Mouse (Mus musculus) telencephalon, adult 2 months (tissue): Measurements from ENCODE around the gene Rps6kl1.

ENCODE experiments used
- DNase-seq: peaks from one replicate; pipeline ENCODE4 v3.0.0-alpha.2; 2011; ENCODE audit warnings: low read depth, low spot score

Rps6kl1 gene

DNA sequence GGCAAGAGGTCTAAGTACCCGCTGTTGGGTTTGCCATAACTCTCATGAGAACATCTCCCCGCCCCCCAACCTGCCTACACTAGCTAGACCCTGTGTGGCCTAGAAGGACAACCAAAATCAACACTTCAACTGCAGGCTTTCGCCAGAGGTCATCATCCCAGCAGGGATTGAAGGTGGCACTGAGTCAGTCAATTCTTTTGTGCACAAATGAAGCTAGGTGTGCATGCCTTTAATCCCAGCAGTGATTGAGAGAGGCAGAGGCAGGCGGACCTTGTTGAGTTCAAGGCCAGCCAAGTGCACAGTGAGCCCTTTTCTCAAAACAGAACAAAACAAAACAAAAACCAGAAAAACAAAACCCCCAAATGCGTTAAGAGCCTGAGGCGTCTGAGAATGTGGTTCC lies 10.0 kb downstream of the Rps6kl1 start:
- no peak for DNase-seq

DNA sequence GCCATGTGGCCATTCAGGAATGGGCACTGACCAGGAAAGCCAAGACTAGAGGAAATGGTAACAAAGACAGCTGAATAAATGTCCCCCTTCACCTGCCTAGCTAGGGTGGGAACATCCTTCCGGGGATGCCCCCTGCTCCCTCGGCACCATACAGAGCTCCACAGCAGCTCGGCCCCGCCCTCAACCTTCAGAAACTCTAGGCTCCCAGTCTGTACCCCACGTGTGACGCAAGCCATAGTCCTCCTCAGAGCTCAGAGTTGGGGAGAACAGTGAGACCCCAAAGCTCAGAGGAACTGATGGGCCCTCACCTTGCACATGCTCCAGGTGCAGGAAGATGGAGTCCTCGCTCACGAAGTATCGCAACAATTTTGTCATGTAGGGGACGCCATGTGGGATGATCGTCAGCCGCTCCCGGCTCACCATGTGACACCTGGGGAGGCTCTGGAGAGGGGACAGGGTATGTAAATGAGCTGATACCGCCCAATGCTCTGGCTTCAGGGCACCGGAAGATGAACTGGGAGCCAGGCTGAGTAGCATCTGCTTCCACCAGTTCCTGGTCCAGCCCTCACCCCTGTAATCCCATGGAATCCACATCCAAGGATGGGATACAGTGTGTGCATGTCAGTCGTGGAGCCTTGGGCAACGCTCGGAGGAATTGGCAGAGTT lies 10.9 kb downstream of the Rps6kl1 start:
- DNase-seq = no peak

DNA sequence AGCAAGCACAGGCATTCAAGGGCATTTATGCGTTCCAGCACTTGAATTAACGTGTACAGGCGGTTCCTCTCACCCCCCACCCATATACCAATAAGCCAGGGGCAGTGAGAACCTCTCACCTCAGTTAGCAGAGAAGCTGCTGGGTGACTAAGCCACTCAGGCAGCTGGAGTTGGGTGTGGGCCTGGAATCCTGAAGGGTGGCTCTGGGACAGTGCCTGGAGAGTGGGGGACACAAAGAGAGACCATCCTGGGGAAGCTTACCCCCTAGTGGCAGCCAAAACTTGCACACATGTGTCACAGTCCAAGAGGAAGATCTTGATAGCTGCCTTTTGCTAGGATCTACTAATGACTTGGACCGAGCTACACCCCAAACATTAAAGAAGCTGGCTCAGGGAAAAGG lies 14.4 kb downstream of the Rps6kl1 start:
- no peak for DNase-seq

DNA sequence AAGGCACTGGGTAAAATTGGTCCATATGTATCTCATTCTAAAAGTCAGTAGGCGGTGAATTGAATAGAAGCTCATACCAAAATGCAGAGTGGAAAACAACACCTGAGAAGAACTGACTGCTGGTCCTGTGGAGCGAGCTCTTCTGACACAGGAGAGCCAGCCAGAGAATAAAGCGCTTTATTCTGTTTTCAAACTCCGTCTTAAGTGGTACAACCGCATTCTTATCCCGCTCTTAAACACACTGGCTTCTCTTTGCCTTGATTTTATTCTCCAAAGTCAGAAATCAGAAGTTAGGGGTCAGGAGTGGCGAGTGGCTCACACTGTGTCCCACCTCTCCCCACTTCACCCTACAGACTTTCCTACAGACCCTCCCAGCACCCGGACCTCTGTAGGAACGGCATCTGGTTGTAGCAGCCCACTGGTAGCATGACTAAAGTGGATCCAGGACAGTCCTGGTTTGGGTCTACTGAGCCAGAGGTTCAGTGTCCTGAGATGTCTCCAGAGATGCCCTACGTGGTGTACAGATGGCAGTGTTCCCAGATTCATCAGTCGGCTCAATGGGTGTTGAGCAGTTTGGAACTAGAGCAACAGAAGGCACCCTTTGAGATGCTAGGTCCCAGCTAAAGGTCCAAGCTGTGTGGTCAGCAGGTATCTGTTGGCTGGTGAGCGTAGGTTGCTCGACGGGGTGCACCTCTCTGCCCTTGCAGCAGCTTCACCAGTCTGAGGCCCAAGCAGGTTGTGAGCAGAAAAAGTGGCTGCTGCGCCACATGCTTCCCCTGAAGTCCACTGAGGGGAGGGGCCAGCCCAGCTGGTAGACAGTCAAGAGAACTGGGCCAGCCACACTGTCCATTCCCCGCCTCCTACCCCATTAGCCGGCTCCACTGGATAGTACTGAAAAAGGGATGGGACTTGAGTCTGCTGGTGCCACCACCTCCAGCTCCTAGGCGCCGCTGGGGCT lies 15.3 kb downstream of the Rps6kl1 start:
- DNase-seq = no peak

DNA sequence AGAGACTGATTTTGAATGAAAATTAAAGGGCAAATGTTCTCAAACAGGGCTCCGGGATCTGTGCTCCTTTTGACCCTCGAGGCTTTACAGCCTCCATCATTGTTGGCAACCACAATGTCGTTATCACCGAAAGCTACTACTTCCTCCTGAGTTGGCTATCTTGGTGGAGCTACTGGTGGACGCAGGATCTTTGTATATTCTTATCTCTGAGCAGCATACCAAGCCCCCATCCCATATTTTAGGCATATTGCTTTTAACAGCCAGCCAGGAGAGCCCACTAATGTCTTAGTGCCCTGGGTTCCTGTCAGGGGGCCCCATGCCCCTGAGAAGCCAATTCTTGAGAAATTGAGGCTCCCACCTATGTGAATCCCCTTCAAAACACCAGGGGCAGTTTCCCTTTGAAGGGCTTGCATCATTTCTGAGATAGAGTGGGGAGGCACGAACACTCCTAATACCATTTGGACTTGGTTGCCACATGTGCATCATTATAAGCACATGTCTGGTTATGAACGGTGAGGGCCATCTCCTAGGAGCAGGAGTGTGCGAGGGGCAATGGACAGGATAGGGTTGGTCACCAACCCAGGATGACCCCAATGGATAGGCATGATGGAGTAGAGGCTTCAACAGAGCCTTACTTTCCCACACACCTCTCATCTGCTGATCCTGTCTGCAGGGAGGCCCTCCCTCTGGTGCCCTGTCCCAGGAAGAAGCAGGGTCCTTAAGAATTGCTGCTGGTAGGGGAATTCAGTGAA lies 16.8 kb downstream of the Rps6kl1 start:
- no peak for DNase-seq

DNA sequence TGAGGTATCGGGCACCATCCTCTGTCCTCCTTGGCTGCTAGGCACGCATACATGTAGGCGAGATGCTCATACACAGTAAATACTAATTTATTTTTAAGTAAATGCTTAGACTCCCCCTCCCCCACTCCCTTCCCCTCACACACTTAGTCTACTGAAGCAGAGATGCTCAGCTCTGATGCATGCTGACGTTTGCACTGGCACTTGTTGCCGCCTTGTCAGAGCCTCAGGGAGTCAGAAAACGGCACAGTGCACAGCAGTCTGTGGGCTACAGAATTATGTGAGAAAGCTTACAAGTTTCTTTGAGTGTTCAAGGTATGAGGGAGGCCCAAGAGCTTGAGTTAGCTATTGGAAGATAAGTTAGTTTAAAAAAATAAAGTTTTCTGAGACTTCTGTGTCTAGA lies 19.7 kb downstream of the Rps6kl1 start:
- DNase-seq = no peak

DNA sequence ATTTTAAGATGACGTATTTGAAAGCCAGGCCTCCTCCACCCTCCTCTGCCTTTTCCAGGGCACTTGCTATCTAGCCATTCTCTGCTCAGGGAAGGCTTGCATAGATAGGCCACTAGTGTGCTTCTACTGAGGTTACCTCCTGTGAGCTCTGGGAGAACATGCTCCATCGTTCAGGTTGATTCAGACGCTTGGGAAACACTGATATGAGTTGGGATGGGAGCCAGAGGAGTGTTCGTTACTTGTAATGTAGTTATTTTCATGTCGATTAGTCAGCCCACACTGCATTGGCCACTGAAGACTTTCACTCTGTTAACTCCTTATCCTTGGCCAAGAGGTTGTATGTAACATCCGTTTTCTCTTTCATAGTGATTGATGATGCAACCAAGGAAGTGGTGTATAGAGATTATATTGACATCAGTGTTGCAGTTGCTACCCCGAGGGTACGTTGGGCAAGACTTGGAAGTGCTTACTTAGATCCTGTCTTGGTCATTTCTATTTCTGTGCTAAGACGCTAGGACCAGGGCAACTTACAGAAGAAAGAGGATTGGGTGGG lies 21.6 kb downstream of the Rps6kl1 start:
- no peak for DNase-seq

DNA sequence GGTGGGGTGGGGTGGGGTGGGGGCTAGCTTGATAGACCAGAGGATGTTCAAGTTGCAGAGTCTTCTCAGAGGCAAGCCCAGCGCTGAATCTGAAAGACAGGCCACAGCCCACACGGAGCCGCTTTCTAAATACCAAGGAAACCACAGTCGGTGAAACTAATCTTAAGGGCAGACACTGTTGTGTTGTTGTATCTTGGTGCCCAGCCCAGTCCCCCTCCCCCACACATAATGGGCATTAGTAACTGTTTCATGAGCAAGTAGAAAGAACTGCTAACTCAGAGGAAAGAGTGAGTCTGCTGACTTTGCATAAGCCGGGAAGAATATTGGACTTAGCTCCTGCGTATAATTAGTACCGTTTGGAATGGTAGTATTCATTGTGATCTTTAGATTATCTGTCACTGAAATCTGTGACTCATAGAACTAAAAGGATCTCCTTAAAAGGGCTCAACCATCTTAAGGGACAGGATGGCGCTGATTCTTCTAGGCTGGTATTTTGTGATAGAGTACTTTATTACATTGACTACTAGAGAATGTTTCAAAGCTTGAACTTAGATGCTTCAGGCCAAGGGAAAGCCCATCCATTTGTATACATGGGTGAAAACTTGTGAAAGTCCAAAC lies 24.0 kb downstream of the Rps6kl1 start:
- no peak for DNase-seq

DNA sequence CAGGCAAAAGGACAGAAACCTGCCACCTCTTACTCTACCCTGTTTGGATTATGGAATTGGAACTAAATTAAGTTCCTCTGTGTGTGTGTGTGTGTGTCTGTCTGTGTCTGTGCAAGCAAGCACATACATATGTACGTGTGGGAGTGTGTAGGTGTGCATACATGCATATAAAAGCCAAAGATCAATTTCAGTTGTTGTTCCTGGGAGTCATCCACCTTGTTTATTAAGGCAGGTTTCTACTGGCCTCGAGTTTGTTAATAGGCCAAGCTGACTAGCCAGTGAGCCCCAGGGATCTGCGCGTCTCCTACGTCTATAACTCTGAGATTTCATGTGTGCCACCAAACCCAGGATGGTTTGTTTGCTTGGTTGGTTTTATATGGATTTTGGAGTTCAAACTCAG lies 26.3 kb downstream of the Rps6kl1 start:
- DNase-seq = no peak

DNA sequence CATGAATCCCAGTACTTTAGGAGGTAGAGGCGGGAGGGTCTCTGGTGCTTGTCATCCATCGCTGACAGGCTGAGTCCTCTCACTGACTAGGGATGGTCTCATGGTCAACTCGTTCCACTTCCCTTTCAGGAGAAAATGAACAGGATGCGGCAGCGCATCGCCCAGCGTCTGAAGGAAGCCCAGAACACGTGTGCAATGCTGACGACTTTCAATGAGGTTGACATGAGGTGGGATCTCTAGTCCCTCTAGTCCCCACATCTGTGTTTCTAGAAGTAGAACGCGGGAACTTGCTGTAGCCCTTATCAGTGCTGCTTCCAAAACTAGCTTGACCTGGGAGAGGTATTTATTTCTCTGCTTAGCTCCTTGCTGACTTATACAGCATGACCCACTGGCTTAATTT lies 27.4 kb downstream of the Rps6kl1 start:
- no peak for DNase-seq

DNA sequence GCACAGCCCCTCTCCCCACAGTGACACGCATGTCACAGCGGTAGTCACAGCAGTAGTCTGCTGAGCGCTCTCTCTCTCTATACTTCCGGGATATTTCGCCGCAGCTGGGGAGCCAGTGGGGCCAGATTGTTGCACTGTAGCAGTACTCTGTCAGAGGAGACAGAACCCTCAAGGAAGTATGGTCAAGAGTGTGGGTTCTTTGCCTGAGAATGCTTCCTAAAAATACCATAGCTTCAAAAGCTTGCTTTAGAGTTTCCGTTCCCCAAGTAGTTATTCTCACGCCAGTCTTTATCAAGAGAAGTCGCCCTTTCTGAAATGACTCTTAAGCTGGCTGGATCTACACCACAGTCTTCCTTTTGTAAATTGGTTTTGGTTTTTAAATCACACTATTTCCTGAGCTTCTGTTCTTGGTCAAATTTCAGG lies 27.9 kb downstream of the Rps6kl1 start:
- no peak for DNase-seq

DNA sequence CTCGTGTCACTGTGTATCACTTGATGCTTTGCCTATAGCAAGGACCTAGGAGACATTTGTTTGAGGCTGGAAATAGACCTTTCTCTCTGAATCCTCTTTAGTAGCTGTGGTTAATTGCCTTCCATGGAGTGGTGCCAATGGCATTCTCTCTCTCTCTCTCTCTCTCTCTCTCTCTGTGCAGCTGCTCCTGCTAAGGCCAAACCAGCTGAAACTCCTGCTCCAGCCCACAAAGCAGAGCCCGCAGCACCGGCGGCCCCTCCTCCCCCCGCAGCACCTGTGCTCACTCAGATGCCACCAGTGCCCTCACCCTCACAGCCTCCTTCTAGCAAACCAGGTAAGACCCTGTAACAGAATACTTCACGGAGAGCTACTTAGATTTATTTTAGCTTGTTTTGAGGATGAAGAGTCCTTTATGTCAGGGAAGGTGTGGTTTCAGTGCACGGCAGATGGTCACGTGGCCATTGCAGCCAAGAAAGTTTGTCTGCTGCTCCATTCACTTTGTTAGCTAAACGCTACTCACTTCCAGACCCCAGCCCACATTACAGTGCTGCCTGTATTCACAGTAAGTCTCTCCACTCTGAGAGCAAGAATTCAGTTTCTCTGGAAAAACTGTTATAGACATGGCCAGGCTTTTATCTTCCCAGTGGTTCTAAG lies 29.1 kb downstream of the Rps6kl1 start:
- no peak for DNase-seq

DNA sequence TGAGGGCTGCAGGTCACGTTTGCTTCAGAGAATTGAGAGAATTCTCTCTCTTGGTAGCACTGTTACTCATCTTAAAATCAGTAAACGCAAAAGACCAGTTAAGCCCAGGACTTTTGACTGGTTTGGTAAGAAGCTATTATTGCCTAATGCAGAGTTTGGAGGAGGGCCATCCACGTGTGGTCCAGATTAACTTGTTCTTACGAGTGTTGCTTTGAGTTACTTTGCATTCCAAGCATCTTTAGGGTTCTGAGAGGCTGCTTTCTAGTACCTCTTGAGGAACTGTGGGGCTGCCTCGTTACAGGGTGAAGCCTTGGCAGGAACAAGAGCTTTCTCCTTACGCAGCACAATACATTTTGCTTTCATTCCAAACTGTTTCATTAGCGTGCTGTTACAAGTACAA lies 35.4 kb downstream of the Rps6kl1 start:
- DNase-seq = no peak

DNA sequence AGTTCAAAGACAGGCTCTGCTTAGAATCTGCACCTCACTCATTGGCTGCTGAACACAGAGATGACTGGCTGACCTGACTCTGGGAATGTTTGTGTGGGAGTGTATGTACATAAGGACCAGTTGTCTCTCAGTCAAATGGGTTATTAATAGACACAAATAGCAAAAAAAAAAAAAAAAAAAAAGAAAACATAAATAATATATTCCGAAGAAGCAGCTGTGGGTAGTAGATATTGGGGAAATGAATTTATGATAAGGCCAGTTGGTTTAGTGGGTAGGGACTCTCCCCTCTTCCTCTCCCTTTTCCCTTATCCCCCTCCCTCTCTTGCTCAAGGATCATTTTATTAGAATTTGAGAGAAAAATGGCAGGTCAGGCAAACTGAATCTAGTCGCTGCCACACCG lies 37.1 kb downstream of the Rps6kl1 start:
- DNase-seq = no peak

DNA sequence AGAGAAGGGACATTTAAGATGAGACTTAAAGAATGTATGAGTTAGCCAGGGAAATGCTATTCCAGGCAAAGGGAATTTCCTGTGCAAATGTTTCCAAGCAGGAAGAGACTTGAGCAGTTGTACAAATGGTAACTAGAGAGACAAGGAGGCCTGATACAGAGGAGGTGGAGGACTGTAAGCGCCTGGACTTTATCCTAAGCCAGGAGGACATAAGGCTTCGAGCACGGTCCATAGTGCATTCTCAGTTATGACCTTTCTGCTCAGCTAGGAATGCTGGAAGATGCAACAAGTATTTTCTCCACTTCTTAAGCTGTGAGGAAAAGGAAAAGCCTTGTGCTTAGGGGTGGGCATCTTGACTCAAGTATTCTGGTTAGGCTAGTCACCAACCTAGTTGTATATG lies 37.7 kb downstream of the Rps6kl1 start:
- DNase-seq = no peak

DNA sequence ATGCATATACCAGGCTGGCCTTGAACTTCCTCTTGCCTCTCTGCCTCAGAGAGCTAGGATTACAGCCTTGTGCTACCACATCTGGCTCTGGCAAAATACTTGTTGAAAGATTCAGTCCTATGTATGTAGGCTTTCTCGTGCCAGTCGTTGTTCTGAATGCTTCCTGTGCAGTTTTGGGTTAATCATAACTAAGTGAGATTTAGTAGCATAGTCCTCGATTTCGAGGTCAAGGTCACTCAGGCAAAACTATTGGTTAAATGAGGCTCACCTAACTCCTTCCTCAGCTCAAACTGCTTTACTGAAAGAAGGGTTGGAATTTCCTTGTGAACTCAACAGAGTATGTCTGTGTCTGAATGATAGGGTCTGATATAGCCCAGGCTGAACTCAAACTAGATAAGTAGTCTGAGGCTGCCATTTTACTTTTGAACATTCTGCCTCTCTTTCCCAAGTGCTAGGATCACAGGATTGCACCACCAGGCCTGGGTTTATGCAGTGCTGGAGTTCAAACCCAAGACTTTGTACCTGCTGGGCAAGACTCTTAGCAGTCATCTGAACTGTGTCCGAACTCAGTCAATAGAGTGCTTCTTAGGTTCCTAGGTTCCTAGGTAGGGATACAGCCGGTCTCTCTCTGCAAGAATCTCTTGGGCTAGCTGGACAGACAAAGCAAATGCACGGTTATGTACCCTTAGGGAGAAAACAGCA lies 38.4 kb downstream of the Rps6kl1 start:
- no peak for DNase-seq

DNA sequence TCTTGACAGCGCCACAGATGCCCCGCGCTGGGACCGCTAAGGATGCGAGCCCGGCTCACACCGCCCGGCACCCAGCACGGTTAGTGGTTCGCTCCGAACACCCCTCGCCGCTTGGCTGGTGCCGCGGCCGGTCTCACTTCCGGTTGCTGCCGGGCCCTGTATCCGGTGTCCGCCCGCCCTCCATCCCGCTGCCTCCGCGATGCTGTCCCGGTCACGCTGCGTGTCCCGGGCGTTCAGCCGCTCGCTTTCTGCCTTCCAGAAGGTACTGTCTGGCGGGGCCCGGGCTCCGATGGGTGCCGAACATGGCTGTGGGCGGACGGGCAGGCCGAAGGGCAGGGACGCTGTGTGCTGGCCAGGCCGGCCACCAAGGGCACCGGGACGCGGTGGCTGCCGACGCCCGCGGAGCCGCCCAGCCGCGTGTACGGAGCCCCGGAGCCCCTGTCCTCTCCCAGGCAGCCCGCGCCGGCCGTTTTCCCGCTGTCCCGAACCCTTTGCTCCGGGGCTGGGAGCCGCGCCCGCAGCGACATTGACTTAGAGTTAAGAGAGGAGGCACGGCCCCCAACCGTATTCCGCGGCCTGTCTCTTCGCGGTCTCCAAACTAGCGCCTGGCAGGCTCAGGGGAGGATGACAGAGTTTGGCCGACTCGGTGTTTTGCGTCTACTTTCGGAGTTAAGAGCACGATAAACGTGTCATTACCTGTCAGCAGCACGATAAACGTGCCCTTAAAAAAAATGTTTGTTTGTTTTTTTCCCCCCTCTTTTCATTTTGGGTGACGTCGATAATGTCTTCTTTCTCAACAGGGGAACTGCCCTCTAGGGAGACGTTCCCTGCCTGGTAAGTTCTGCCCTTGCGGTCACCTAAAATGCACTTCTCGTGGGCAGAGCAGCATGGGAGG lies 40.1 kb downstream of the Rps6kl1 start, which contains the start of the genes Prox2 and Dlst:
TSS of gene Prox2 (minus strand) at position 62 of the 895 bp plus-strand sequence.
TSS of gene Dlst (plus strand) at position 136 of the 895 bp plus-strand sequence.
- DNase-seq = peak; percentile 69

DNA sequence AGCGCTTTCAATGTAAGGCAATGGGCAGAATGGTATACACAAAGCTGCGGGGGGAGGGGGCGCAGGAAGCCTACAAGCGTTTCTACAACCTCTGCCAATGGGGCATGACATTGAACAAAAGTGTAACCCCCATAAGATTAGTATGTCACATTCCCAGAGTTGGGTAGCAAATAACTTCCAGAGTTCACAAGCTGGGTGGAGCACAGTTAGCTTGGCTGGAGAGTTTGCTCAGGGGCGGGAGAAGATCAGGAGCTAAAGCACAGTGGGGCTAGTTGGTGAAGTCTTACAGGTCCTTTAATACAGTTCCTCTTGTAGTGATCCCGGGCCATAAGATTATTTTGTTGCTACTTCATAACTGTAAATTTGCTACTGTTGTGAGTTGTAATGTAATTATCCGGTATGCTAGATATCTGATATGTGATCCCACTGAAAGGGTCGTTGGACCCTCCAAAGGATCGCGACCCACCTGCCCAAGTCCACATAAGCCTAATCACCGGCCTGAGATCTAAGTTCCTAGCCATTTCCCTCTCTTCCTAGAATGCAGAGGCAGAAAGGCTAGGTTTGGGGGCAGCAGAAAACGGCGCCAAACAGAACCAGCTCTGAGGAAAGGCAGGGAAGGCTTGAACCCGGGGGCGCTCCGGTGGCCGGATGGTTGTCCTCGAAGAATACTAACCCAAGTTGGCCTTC lies 40.9 kb downstream of the Rps6kl1 start:
- no peak for DNase-seq

DNA sequence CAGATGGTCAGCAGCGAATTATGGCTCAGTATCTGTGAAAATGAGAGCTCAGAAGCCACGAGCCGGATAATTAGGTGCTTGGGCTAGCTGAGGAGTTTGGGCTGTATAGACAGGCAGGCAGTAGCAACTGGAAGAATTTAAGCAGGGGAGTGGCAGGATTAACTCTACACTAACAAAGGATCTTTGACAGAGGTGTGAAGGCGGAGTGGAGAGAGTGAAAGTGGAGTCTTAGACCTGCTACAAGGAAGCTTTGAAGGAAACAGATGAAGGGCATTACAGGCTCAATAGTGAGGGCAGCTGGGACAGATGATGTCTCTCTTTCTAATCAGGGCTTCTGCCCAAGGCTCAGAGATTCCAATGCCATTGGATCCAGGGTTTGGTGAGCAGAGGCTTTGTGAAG lies 41.6 kb downstream of the Rps6kl1 start:
- no peak for DNase-seq
